Mouse (Mus musculus): ENCODE results near the gene Aggf1. TPM values are rescaled to one million over a fixed set of nuclear protein-coding genes. Genes with fewer than 3 reads are reported as not detected.
"Not testable (repeated sequence)": the region's sequence is repeated elsewhere in the genome, so short reads cannot be mapped to it uniquely, and the experiment has no call there.

Gene Aggf1
- 31.5 and 34.8 TPM in 2 replicates for polyA plus RNA-seq (2015; fragmentation: Nextera tagmentation; extraction: Ambion mirVana)

DNA sequence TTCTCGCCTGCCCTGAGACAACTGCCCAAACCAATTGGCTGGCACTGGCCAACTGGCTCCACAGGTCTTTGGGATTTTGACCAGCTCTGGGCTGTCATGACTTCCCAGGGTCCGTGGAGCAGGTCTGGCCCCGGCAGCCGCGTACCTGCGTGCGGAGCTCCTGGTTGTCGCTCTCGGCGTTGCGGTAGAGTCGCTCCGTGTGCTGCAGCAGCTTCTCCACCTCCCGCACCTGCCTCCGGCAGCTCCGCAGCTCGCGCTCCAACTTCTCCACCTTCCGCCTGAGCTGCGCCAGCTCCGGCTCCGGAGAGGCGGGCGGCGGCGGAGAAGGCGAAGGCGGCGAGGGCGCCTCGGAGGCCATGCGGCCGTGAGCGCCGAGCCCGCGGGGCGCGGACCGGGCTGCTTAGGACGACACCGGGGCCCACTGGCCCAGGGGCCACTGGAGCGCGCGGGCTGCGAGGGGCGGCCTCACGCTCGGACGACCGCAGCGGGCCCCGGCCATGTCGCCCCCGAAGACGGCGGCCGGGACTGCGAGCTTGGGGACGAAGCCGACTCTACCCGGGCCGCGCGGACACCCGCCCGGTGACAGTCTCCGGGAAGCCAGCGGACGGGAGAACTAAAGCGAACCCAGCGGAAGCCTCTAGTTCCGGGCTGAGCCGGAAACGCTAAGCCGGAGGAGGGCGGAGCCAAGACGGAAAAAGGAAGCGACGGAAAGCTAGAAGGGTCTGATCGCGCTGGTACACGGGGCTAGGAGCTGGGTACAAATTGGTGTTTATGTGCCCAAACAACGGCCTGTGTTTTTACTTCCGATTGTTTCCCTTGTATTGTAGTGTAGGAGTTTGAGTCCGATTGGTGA, at the start of gene Aggf1:
Aggf1 (minus strand) TSS at position 652 of the 853 bp plus-strand sequence.
- WGBS, result under 1% methylated on average over 83 of the region's 86 CpGs
- ATAC-seq (ENCODE audit: borderline replicate concordance, extremely low read depth, low FRiP score, low TSS enrichment), result peak; percentile 97
- H3K4me3 ChIP-seq, result peak within 1 kb of the TSS; percentile 100
- H3K4me1 ChIP-seq, result peaks cover 16% of the 10 kb centered on the region
- peaks cover 11% of the 10 kb centered on the region for H3K36me3 ChIP-seq
- H3K27ac ChIP-seq, result peak within 1 kb of the TSS; percentile 81
- peak within 1 kb of the TSS; percentile 75 for H3K4me2 ChIP-seq
- peak within 1 kb of the TSS; percentile 90 for H3K9ac ChIP-seq
- no peaks in the 10 kb centered on the region for H3K27me3 ChIP-seq
- H3K9me3 ChIP-seq, result no peaks in the 10 kb centered on the region

DNA sequence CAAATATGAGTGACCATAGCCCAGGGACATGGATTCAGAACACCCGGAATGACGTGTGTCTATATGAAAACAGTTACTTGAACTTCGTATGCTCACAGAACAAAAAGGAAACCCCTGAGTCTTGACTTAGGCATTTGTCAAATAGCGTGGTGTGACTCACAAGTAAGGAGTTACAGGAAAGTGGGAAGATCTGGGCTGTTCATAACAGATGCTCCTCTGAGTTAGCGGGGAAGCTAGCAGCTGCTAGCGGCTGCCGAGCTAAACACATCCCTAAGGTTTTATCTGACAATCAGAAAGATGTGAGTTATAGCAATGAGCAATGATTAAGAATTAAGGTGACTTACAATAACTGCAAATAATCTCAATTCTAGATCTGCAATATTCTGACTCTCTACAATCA, 49.8 kb upstream of the Aggf1 start:
- ATAC-seq (ENCODE audit: borderline replicate concordance, extremely low read depth, low FRiP score, low TSS enrichment), result no peak
- 52% methylated on average over 7 of the region's 7 CpGs for WGBS
- no peaks in the 10 kb centered on the region for H3K36me3 ChIP-seq

DNA sequence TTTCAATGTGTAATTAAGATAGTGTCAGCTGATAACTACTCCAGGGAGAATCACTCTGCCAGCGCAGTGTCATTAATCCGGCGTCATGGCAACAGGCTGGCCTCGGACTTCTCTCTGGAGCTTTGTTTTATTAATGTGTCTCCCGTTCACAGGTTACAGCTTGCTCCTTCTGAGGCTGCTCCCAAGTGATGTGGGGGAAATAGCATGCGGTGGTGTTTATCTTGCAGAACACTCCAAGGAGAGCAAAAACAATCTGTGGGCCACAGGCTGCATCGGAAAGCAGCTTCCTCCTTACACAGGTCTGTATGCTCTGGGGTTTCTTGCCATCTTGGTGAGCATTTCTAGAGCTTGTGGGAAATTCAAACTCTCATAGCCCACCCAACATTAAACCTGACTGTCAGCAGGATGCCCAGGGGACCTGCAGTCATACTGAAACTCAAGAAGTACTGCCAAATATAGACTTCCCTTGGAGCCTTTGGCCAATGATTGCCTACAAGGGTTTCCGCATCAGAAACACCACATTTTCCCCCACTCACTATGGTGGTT, 44.1 kb upstream of the Aggf1 start:
- no peak overlapping the region for H3K4me2 ChIP-seq
- no peak overlapping the region for H3K9ac ChIP-seq
- H3K36me3 ChIP-seq, result no peaks in the 10 kb centered on the region
- H3K9me3 ChIP-seq, result no peaks in the 10 kb centered on the region
- no peak overlapping the region for H3K4me3 ChIP-seq
- no peaks in the 10 kb centered on the region; the same call in 1 of the 2 replicates for H3K27me3 ChIP-seq
- ATAC-seq (ENCODE audit: borderline replicate concordance, extremely low read depth, low FRiP score, low TSS enrichment), result no peak
- no peak overlapping the region for H3K27ac ChIP-seq
- 10% methylated on average over 8 of the region's 8 CpGs for WGBS
- no peaks in the 10 kb centered on the region for H3K4me1 ChIP-seq

More for the DNA sequence above, 49.8 kb upstream of the Aggf1 start:
- Histone ChIP-seq H3K9ac (no peak overlapping the region), H3K4me1 (no peaks in the 10 kb centered on the region), H3K27me3 (no peaks in the 10 kb centered on the region), H3K9me3 (no peaks in the 10 kb centered on the region), H3K4me3 (no peak overlapping the region), H3K4me2 (no peak overlapping the region), H3K27ac (no peak overlapping the region)

DNA sequence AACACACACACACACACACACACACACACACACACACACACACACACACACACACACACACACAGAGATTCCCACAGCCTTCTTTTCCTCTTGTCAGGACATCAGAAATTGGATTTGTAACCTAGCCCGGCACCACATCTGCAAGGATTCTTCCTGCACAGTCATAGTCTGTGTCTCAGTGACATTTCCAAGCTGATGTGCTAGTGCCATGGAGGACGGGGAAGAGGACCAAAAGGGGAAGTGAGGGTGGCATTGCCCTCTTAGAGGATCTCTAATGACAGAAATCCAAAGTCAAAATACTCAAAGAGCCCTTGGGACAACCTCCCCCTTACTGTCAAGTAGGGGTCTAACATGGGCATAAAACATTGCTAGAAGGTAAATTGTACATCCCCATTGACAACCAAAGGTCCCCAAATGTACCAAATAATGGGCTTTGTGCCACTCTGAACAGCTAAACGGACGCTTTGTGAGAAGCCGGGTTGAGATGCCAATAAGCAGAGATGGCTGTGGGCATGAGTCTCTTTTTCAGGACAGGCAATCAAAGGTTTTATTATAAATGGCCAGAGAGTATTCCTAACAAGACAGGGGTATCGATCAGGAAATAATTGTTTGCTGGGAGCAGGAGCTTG, 43.5 kb upstream of the Aggf1 start:
- ATAC-seq (ENCODE audit: borderline replicate concordance, extremely low read depth, low FRiP score, low TSS enrichment), result no peak
- H3K9ac ChIP-seq, result no peak overlapping the region
- H3K4me2 ChIP-seq, result no peak overlapping the region
- H3K27ac ChIP-seq, result no peak overlapping the region
- H3K9me3 ChIP-seq, result no peaks in the 10 kb centered on the region
- no peaks in the 10 kb centered on the region for H3K4me1 ChIP-seq
- H3K36me3 ChIP-seq, result no peaks in the 10 kb centered on the region
- no peaks in the 10 kb centered on the region; the same call in 1 of the 2 replicates for H3K27me3 ChIP-seq
- no peak overlapping the region for H3K4me3 ChIP-seq
- 39% methylated on average over 6 of the region's 6 CpGs for WGBS

DNA sequence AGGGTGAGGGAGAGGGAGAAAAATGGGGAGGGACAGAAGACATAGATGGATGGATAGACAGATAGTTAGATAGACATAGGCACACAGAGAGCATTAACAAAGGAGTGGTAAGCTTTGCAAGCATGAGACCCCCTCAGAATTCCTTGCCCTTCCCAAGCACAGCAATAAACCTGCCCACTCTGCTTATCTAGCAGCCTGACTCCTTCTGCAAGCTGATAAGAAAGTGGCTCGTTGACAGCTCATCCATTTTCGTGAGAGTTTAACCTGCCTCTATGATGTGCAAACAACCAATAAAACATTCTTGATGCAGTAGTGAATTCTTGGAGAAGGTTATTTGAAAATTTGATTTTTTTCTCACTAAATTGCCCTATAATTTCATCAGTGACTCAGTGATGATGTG, 37.1 kb upstream of the Aggf1 start:
- Histone ChIP-seq H3K4me2 (no peak overlapping the region), H3K27me3 (no peaks in the 10 kb centered on the region; the same call in 1 of the 2 replicates), H3K4me3 (no peak overlapping the region), H3K9me3 (no peaks in the 10 kb centered on the region), H3K27ac (no peak overlapping the region), H3K36me3 (no peaks in the 10 kb centered on the region), H3K4me1 (no peaks in the 10 kb centered on the region), H3K9ac (no peak overlapping the region)
- WGBS, result 9% methylated on average over 2 of the region's 2 CpGs
- ATAC-seq (ENCODE audit: borderline replicate concordance, extremely low read depth, low FRiP score, low TSS enrichment), result no peak

DNA sequence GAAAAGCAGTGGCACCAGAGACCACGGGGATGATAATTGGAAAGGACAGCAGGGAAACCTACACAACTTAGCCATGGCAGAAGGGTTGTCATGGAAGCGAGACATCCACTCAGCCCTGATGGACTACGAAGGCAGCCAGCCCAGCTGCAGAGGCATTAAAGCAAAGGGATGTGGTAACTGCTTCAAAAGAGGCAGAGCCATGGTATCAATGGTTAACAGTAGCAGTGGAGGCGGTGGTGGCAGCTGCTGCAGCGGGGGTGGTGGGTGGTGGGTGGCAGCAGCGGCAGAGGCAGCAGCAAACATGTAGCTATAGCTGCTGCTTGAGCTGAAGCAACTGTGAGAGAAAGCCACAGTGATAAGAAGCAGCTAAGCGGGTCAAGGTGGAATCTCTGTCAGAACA, 18.1 kb upstream of the Aggf1 start:
- Histone ChIP-seq H3K4me2 (no peak overlapping the region), H3K27ac (no peak overlapping the region), H3K4me1 (no peaks in the 10 kb centered on the region), H3K9ac (no peak overlapping the region), H3K9me3 (peaks cover 5% of the 10 kb centered on the region; the same call in 1 of the 2 replicates), H3K36me3 (no peaks in the 10 kb centered on the region), H3K4me3 (no peak overlapping the region), H3K27me3 (no peaks in the 10 kb centered on the region)
- ATAC-seq (ENCODE audit: borderline replicate concordance, extremely low read depth, low FRiP score, low TSS enrichment), result no peak
- 80% methylated on average over 7 of the region's 7 CpGs for WGBS

DNA sequence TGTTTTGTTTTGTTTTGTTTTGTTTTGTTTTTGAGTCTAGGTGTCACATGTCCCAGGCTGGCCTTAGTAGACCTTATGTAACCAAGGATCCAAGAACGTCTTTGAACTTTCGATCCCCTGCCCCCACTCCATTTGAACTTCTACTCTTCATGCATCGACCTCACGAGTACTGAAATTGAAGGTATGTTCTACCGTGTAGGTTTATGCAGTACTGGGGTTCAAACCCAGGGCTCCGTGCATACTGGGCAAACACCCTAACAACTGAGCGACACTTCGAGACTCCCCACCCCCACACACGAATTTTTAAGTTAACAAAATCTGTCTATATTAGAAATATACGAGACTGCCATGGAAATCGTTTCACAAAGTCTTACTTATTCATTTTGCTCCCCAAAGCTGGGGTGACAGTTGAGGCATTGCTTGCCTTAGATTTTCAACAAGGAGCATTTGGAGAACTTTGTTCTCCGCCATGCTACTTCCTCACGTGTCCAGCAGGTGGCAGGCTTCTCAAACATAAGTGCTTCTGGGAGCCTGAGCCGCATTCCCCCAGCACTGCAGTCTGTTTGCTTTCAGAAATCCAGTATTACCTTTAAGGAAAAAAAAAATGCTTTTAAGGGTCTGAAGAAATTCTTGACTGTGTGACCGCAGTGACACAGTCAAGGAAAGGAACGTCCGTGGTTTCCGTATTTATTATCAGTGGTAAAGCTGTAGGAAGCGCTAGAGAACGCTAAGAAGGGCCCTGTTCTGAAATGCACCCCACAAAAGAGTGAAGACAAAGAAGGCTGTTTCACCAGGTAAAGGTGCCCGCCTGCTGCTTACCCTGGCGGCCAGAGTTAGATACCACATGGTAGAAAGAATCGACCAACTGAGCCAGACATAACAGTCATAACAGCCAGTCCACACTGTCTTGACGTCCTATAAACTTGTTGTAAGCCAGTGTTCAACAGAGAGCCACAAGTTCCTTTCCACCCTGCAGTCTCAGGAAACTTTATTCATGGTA, 15.0 kb upstream of the Aggf1 start:
- Histone ChIP-seq H3K36me3 (no peaks in the 10 kb centered on the region), H3K4me2 (peak overlapping the region; percentile 34), H3K27ac (0 out of 2 replicates have a peak overlapping the region, but pooled peaks have one; percentile 3), H3K9ac (no peak overlapping the region), H3K4me3 (no peak overlapping the region), H3K9me3 (no peaks in the 10 kb centered on the region), H3K4me1 (no peaks in the 10 kb centered on the region), H3K27me3 (no peaks in the 10 kb centered on the region)
- 26% methylated on average over 24 of the region's 24 CpGs for WGBS
- ATAC-seq (ENCODE audit: borderline replicate concordance, extremely low read depth, low FRiP score, low TSS enrichment), result peak; percentile 46; the same call in 1 of the 2 replicates

DNA sequence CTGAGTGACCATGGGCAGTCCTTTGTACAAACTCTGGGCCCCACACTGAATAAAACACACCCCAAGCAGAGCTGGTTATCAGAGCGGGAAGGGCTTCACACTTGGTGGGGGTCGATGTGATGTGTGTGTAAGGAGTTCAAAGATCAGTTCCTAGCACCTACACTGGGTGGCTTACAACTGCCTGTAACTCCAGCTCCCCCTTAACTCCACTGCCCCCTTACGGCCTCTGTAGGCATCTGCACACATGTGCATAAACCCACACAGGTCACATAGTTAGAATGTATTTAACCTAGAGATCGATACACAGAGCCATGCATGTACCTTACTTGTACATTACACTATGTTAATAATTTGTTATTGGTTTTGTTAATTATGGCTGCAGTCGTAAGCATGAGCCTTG, 13.1 kb upstream of the Aggf1 start:
- no peak overlapping the region for H3K27ac ChIP-seq
- no peak overlapping the region for H3K4me2 ChIP-seq
- no peak for ATAC-seq (ENCODE audit: borderline replicate concordance, extremely low read depth, low FRiP score, low TSS enrichment)
- H3K4me3 ChIP-seq, result no peak overlapping the region
- no peaks in the 10 kb centered on the region for H3K9me3 ChIP-seq
- no peak overlapping the region for H3K9ac ChIP-seq
- WGBS, result 69% methylated on average over 5 of the region's 5 CpGs
- no peaks in the 10 kb centered on the region for H3K36me3 ChIP-seq
- H3K4me1 ChIP-seq, result no peaks in the 10 kb centered on the region
- no peaks in the 10 kb centered on the region for H3K27me3 ChIP-seq

DNA sequence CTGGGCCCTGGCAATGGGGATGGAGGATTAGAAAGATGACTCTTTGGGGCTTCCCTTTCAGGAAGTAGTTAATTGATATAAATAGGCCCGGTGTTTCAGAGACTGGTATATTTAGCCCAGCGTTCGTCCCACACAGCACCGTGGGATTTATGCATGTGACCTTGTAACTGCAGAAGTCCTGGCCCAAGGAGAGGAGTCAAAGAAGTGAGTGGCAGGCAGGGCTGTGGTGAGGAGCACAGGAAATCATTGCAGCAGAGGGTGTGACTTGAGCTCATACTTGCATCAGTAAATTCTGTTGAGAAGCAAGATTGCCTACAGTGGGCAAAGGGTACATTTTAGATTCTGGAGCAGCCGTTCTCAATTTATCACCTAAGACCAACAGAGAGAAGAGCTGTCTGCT, 7.3 kb upstream of the Aggf1 start:
- WGBS, result 58% methylated on average over 5 of the region's 5 CpGs
- Histone ChIP-seq H3K27me3 (no peaks in the 10 kb centered on the region), H3K9ac (no peak overlapping the region), H3K9me3 (no peaks in the 10 kb centered on the region), H3K4me2 (no peak overlapping the region), H3K4me3 (no peak overlapping the region), H3K4me1 (no peaks in the 10 kb centered on the region), H3K27ac (no peak overlapping the region), H3K36me3 (no peaks in the 10 kb centered on the region)
- ATAC-seq (ENCODE audit: borderline replicate concordance, extremely low read depth, low FRiP score, low TSS enrichment), result no peak

DNA sequence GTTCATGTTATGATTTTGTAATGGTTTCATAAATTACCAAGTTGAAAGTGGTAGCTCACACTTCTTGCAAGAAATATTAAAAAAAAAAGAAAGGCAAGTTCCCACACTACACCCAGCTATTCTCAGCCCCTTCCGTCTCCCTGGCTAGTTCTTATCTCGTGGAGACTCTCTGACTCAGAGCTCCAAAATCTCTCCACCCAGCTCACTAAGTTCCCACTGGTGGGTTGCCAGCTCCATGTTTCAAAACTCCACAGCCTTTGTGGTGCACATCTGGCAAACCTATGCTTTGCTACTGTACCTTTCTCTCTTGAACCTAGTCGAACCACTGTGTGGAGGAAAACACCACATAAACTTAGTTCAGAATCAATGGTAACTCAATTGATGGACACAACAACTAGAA, 3.5 kb upstream of the Aggf1 start:
- H3K4me3 ChIP-seq, result no peak overlapping the region
- no peaks in the 10 kb centered on the region for H3K9me3 ChIP-seq
- ATAC-seq (ENCODE audit: borderline replicate concordance, extremely low read depth, low FRiP score, low TSS enrichment), result no peak
- H3K9ac ChIP-seq, result no peak overlapping the region
- peaks cover 7% of the 10 kb centered on the region for H3K4me1 ChIP-seq
- H3K27me3 ChIP-seq, result no peaks in the 10 kb centered on the region
- H3K4me2 ChIP-seq, result no peak overlapping the region
- WGBS, result 68% methylated on average over 3 of the region's 3 CpGs
- no peaks in the 10 kb centered on the region for H3K36me3 ChIP-seq
- H3K27ac ChIP-seq, result no peak overlapping the region

DNA sequence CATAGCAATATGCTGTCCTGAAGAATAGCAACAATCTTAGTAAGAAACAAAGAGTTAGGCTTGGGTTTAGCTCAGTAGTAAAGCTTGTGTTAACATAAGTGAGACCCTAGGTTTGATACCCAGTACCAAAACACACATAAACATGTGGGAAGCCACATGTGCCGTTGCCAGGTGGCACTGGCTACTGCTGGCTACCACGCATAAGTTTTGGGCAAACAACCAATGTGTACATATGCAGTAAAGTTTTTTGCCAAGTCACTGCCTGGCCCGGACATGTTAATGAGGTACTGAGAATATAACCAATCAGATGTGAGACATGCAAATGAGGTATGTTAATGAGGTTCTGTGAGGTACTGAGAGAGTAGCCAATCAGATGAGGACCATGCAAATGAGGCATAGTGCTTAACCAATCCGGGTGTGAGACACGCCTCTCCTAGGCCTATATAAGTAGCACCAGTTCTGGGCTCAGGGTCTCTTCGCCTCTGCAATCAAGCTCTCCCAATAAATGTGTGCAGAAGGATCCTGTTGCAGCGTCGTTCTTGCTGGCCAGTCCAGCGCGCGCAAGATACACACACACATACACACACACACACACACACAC, 1.6 kb upstream of the Aggf1 start:
- not testable (repeated sequence) for H3K4me3 ChIP-seq; H3K9me3 ChIP-seq; H3K9ac ChIP-seq; H3K27ac ChIP-seq; H3K36me3 ChIP-seq; H3K4me2 ChIP-seq; H3K27me3 ChIP-seq; ATAC-seq (ENCODE audit: borderline replicate concordance, extremely low read depth, low FRiP score, low TSS enrichment)
- H3K4me1 ChIP-seq, result peaks cover 16% of the 10 kb centered on the region
- 95% methylated on average over 11 of the region's 11 CpGs for WGBS

Measured in lung, embryonic 15.5 days (tissue).